Mouse (Mus musculus): ENCODE measurements around the gene Ogfr. TPM values are rescaled to one million over a fixed set of nuclear protein-coding genes. Genes with fewer than 3 reads are reported as not detected.
A peak's percentile ranks its signal among the peaks of the same experiment; 100 is the strongest.

The Ogfr gene
- 45.2 and 48.1 TPM in 2 replicates for polyA plus RNA-seq (2015; fragmentation: Nextera tagmentation; extraction: Ambion mirVana)

DNA sequence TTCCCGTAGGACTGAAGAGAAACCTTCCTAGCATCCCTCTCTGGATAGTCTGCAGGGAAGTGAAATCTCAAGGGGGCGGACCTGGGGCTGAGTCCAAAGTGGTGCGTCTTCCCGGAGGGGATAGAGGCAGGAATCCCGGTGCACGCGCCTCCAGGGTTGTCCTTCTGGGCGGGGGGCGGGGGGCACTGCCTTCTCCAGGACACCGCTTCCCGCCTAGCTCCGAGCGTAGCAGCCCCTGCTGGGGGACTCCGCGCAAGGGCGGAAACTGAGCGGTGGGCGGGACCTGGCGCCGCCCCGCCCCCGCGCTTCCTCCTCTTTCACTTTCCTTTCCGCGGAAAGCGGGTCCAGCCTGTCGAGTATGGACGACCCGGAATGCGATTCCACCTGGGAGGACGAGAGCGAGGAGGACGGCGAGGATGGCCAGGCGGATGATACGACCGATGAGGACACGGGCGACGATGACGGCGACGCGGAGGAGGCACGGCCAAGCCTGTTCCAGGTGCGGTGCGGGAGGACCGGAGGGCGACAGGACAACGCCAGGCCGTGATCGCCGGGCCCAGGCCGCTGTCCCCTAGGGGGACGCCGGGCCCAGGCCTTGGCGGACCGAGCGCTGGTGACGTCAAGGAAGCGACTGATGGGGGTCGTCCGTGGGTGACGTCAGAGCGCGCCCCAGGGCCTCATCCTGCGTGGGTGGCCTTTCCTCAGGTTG, at the start of gene Ogfr:
Gene Ogfr (plus strand): TSS at position 123 of the 709 bp plus-strand sequence.
- Histone ChIP-seq H3K27ac (peak within 1 kb of the TSS; percentile 90), H3K36me3 (peaks cover 44% of the 10 kb centered on the region), H3K4me3 (replicated peaks) (peak within 1 kb of the TSS; percentile 86), H3K4me2 (peak within 1 kb of the TSS; percentile 75), H3K27me3 (replicated peaks) (no peaks in the 10 kb centered on the region), H3K4me1 (peaks cover 7% of the 10 kb centered on the region; the same call in 1 of the 2 replicates), H3K9me3 (no peaks in the 10 kb centered on the region), H3K9ac (peak within 1 kb of the TSS; percentile 59)
- under 1% methylated on average over 57 of the region's 67 CpGs for WGBS
- ATAC-seq (ENCODE audit: insufficient read depth, low FRiP score, low read depth), result peak; percentile 85

DNA sequence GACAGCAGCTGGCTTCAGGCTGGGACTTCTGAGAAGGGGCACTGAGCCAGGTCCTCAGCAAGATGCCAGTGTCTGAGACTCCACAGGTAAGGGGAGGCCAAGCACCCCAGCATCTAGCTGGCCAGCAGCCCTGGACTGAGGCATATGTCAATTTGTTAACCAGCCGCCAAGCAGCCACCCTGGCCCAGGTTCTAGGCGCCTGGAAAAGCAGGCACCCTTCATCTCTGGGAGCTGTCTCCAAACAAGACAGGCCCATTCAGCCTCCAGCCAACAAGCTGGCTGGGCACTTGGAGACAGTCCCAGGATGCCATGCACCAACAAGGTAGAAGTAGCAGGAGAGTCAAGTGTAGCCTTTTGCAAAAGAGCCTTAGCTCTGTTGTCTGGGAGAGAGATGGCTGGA, 45.4 kb upstream of the Ogfr start:
- WGBS, result 89% methylated on average over 2 of the region's 2 CpGs
- H3K9ac ChIP-seq, result no peak overlapping the region
- ATAC-seq (ENCODE audit: insufficient read depth, low FRiP score, low read depth), result no peak
- no peaks in the 10 kb centered on the region for H3K36me3 ChIP-seq
- H3K27me3 ChIP-seq (replicated peaks), result no peaks in the 10 kb centered on the region
- H3K9me3 ChIP-seq, result no peaks in the 10 kb centered on the region
- no peak overlapping the region for H3K4me2 ChIP-seq
- no peak overlapping the region for H3K27ac ChIP-seq
- H3K4me3 ChIP-seq (replicated peaks), result no peak overlapping the region
- peaks cover 9% of the 10 kb centered on the region for H3K4me1 ChIP-seq

DNA sequence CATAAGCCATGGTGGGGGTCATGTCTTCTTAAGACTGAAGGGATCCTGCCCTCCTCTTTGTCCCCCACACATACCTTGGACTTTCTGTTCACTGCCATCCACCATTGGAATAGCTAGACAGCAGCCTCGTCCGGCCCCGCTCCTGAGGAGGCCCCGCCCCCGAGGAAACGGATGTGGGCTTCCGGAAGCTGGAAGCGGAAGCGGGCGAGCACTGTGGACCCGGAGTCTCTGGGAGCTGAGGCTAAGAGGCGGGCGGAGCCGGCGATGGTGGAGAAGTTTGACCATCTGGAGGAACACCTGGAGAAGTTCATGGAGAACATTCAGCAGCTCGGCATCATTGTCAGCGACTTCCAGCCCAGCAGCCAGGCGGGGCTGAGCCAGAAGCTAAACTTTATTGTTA, 44.0 kb upstream of the Ogfr start:
- no peak for ATAC-seq (ENCODE audit: insufficient read depth, low FRiP score, low read depth)
- Histone ChIP-seq H3K36me3 (no peaks in the 10 kb centered on the region), H3K9me3 (no peaks in the 10 kb centered on the region), H3K4me1 (peaks cover 9% of the 10 kb centered on the region), H3K27ac (no peak overlapping the region), H3K27me3 (replicated peaks) (no peaks in the 10 kb centered on the region), H3K4me3 (replicated peaks) (no peak overlapping the region), H3K4me2 (no peak overlapping the region), H3K9ac (no peak overlapping the region)
- 78% methylated on average over 18 of the region's 18 CpGs for WGBS

DNA sequence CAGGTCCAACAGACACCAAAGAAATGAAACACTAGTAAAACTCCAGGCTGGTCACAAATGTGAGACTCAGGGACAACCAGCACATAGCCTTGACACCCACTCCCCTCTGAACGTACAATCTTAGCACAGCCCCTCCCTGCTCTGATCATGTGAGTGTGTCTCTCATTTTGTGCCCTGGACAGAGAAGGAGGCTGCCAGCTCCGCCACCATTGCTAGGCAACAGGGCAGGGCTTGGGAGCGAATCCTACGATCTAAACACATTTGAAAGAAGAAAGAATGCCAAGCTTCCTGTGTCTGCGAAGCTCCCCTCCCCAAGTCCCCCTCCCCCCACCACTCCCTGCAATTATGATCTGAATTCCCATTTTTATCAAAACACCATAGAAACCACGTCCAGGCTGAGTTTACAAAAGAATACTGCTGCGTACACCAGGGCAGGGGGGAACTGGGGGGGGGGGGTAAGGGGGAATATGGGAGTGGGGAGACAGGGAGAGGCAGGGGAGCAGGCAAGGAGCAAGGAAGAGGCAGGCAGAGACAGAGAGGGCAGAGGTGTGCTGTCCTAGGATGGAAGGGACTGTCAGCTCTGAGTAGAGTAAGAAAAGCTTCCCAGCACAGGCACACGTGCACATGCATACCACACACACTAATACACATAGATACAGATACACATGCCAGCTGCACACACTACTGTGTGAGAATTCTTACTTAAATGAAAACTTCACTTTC, 41.5 kb upstream of the Ogfr start:
- 0 out of 2 replicates have a peak, but pooled peaks have one; percentile 39 for ATAC-seq (ENCODE audit: insufficient read depth, low FRiP score, low read depth)
- no peaks in the 10 kb centered on the region for H3K9me3 ChIP-seq
- no peak overlapping the region for H3K9ac ChIP-seq
- H3K4me3 ChIP-seq (replicated peaks), result no peak overlapping the region
- no peaks in the 10 kb centered on the region for H3K36me3 ChIP-seq
- H3K27ac ChIP-seq, result no peak overlapping the region
- no peaks in the 10 kb centered on the region for H3K27me3 ChIP-seq (replicated peaks)
- peaks cover 9% of the 10 kb centered on the region for H3K4me1 ChIP-seq
- no peak overlapping the region for H3K4me2 ChIP-seq
- WGBS, result 11% methylated on average over 8 of the region's 8 CpGs

DNA sequence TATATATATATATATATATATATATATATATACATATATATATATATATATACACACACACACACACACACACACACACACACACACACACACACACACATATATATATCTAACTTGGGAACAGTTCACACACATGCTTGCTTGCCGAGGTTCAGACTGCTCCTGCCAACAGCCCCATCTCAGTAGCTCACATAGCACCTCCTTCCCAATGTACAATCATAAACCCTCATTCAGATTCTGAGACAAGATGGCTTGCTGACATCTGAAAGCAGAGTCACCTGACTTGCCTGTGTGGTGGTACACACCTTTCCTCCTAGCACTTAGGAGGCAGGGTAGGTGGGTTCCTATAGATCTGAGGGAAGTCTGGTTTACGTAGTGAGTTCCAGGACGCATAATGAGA, 36.7 kb upstream of the Ogfr start:
- H3K4me2 ChIP-seq, result no peak overlapping the region
- no peaks in the 10 kb centered on the region for H3K9me3 ChIP-seq
- no peak overlapping the region for H3K4me3 ChIP-seq (replicated peaks)
- WGBS, result 79% methylated on average over 3 of the region's 3 CpGs
- ATAC-seq (ENCODE audit: insufficient read depth, low FRiP score, low read depth), result no peak
- H3K4me1 ChIP-seq, result peaks cover 6% of the 10 kb centered on the region
- no peaks in the 10 kb centered on the region for H3K36me3 ChIP-seq
- H3K27me3 ChIP-seq (replicated peaks), result no peaks in the 10 kb centered on the region
- no peak overlapping the region for H3K9ac ChIP-seq
- no peak overlapping the region for H3K27ac ChIP-seq

DNA sequence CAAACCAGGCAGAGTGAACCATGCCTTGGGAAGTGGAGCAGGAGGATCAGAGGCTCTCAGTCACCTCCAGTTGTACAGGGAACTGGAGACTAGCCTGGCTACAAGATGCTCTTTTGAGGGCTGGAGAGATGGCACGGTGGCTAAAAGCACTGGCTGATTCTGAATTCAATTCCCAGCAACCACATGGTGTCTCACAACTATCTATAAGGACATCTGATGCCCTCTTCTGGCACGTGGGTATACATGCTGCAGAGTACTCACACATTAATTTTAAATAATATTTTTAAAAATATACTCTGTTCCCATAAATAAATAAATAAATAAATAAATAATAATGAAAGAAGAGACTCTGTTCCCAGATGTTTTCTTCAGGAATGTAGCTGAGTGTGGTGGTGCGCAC, 33.8 kb upstream of the Ogfr start:
- no peak for ATAC-seq (ENCODE audit: insufficient read depth, low FRiP score, low read depth)

DNA sequence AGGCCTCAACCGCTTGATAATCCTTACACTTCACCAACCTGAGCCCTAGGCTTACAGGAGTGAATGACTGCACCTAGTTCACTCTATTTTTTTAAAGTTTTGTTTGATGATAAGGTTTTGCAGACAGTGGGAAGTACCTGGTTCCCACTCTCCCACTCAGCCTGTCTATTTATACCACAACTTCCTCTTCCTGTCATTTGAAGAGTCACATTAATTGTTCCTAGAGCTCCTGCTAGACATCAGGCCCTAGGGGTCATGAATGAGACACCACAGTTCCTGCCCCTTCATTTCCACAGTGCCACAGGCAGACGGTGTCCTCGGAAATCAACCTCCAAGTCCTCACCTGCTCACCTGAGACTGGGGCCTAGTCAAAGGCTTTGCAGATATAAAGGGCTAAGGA, 32.6 kb upstream of the Ogfr start:
- Histone ChIP-seq H3K9me3 (no peaks in the 10 kb centered on the region), H3K4me1 (no peaks in the 10 kb centered on the region), H3K4me3 (replicated peaks) (no peak overlapping the region), H3K27me3 (replicated peaks) (no peaks in the 10 kb centered on the region), H3K36me3 (no peaks in the 10 kb centered on the region), H3K9ac (no peak overlapping the region), H3K4me2 (no peak overlapping the region), H3K27ac (no peak overlapping the region)
- no peak for ATAC-seq (ENCODE audit: insufficient read depth, low FRiP score, low read depth)
- 71% methylated on average over 3 of the region's 3 CpGs for WGBS

More for the DNA sequence above, 33.8 kb upstream of the Ogfr start:
- H3K4me2 ChIP-seq, result no peak overlapping the region
- no peaks in the 10 kb centered on the region for H3K27me3 ChIP-seq (replicated peaks)
- H3K4me1 ChIP-seq, result no peaks in the 10 kb centered on the region
- H3K27ac ChIP-seq, result no peak overlapping the region
- 51% methylated on average over 3 of the region's 3 CpGs for WGBS
- no peak overlapping the region for H3K9ac ChIP-seq
- H3K4me3 ChIP-seq (replicated peaks), result no peak overlapping the region
- no peaks in the 10 kb centered on the region for H3K36me3 ChIP-seq
- no peaks in the 10 kb centered on the region for H3K9me3 ChIP-seq

DNA sequence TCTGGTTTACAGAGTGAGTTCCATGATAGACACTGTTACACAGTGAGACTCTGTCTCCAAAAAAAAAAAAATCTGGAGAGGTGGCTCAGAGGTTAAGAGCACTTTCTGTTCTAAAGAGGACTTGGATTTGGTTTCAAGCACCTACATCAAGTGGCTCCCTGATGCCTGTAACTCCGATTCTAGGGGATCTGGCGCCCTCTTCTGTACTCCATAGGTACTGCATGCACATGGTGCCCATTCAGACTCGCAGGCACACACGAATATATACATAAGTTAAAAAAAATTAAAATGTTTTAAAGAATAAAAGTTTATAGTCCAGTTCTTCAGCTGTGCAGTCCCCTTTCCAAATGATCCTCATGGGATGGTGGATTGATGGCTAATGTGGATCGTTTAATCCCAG, 28.8 kb upstream of the Ogfr start:
- Histone ChIP-seq H3K36me3 (no peaks in the 10 kb centered on the region), H3K27me3 (replicated peaks) (0 out of 2 replicates have a peak, but pooled peaks cover 2% of the 10 kb centered on the region), H3K27ac (no peak overlapping the region), H3K4me2 (no peak overlapping the region), H3K4me1 (no peaks in the 10 kb centered on the region), H3K9me3 (no peaks in the 10 kb centered on the region), H3K4me3 (replicated peaks) (no peak overlapping the region), H3K9ac (no peak overlapping the region)
- no peak for ATAC-seq (ENCODE audit: insufficient read depth, low FRiP score, low read depth)
- whole genome bisulfite sequencing, result 56% methylated on average over 5 of the region's 5 CpGs

DNA sequence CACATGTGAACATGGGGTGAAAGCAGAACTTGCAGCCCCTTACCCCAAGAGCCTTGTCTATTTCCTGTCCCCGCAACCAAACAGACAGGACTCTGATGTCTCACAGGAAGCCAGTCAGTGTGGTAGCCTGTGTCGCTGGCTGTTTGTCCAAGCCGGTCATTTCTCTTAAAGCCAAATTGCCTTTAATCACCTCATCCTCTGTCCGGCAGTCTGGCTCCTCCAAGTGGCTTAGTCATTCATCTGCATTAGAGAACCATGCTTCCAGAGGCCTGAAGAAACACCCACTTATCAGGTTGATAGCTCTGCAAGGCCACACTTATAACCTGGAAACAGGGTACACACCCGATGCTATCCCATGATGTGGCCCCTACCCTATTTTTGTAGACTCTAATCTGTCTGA, 26.9 kb upstream of the Ogfr start:
- H3K27ac ChIP-seq, result no peak overlapping the region
- H3K4me3 ChIP-seq (replicated peaks), result no peak overlapping the region
- H3K9ac ChIP-seq, result no peak overlapping the region
- H3K9me3 ChIP-seq, result no peaks in the 10 kb centered on the region
- 52% methylated on average over 5 of the region's 5 CpGs for WGBS
- H3K4me2 ChIP-seq, result no peak overlapping the region
- 0 out of 2 replicates have a peak, but pooled peaks cover 2% of the 10 kb centered on the region for H3K27me3 ChIP-seq (replicated peaks)
- H3K36me3 ChIP-seq, result no peaks in the 10 kb centered on the region
- no peaks in the 10 kb centered on the region for H3K4me1 ChIP-seq
- no peak for ATAC-seq (ENCODE audit: insufficient read depth, low FRiP score, low read depth)

DNA sequence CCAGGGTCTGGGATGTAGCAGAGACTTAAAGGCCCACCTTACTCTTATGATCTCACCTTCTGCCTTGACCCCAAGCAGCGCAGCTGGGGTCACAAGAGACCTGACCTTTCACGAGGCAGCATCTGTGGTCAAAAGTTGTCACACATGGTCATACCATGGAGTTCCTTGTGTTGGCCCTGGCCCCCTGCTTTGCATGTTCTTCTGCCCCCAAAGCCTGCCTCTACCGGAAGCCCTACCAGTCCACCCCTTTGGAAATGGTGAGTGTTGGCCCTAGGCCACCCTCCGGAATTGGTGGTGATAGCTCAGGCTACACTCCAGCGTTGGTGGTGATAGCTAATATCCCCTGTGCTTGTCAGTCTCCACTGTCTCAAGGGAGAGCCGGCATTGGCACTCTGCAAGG, 25.7 kb upstream of the Ogfr start:
- no peaks in the 10 kb centered on the region for H3K9me3 ChIP-seq
- H3K4me3 ChIP-seq (replicated peaks), result no peak overlapping the region
- WGBS, result 64% methylated on average over 6 of the region's 6 CpGs
- H3K9ac ChIP-seq, result no peak overlapping the region
- H3K27ac ChIP-seq, result no peak overlapping the region
- H3K4me2 ChIP-seq, result no peak overlapping the region
- H3K36me3 ChIP-seq, result no peaks in the 10 kb centered on the region
- no peaks in the 10 kb centered on the region for H3K4me1 ChIP-seq
- ATAC-seq (ENCODE audit: insufficient read depth, low FRiP score, low read depth), result no peak
- 0 out of 2 replicates have a peak, but pooled peaks cover 2% of the 10 kb centered on the region for H3K27me3 ChIP-seq (replicated peaks)

DNA sequence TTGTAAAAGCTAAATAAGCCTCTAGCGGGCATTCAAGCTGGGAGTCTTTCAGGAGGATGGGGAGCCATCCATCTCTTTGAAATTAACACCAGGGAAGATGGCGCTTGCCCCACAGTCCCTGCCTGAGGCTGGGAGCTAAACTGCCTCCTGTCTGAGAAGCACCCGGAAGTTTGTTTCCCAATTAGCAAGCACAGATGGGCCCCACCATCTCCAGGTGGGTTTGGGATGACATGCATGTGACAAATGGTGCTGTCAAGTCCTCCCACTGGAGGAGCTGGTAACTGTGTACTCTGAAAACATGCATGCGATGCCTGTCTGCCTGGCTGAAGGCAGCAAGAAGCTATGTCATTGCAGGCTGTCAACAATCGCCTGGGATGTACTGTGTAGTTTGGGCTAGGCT, 25.2 kb upstream of the Ogfr start:
- H3K27me3 ChIP-seq (replicated peaks), result 0 out of 2 replicates have a peak, but pooled peaks cover 2% of the 10 kb centered on the region
- no peak overlapping the region for H3K4me3 ChIP-seq (replicated peaks)
- no peaks in the 10 kb centered on the region for H3K9me3 ChIP-seq
- H3K9ac ChIP-seq, result no peak overlapping the region
- H3K36me3 ChIP-seq, result no peaks in the 10 kb centered on the region
- no peak for ATAC-seq (ENCODE audit: insufficient read depth, low FRiP score, low read depth)
- 22% methylated on average over 5 of the region's 5 CpGs for WGBS
- no peak overlapping the region for H3K4me2 ChIP-seq
- H3K27ac ChIP-seq, result no peak overlapping the region
- H3K4me1 ChIP-seq, result peaks cover 3% of the 10 kb centered on the region; the same call in 1 of the 2 replicates

DNA sequence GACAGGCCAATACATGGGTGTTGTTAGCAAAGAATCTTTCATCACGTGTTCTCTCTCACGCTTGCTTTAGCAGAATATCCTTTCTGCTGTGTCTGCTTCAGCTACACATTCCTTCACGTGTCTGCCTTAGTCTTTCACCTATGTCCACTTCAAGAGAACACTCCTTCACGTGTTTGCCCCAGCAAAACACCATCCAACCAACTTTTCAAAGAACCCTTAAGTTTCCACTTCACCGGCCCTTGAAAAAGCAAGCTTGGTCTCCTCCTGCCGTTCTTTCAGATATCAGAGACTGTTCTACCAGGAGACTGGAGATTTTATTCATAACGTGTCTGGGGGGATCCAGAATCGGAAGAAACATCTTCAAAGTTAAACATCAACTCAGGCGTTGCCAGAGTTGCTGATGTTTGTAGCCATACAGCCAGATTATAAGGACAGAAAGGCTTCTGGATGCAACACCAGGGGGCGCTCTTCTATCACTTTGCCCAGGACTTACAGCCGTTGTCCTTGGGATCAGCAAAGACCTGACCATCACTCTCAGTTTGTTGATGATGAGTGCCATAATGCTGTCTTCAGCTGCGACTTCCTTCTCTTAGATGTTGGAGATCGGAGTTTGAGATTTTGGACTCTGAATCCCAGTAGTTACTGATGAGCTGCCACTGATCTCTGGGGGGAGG, 22.7 kb upstream of the Ogfr start:
- Histone ChIP-seq H3K9me3 (no peaks in the 10 kb centered on the region), H3K27ac (no peak overlapping the region), H3K9ac (no peak overlapping the region), H3K36me3 (no peaks in the 10 kb centered on the region), H3K27me3 (replicated peaks) (peaks cover 7% of the 10 kb centered on the region; the same call in 1 of the 2 replicates), H3K4me1 (peaks cover 8% of the 10 kb centered on the region; the same call in 1 of the 2 replicates), H3K4me3 (replicated peaks) (no peak overlapping the region), H3K4me2 (no peak overlapping the region)
- ATAC-seq (ENCODE audit: insufficient read depth, low FRiP score, low read depth), result no peak
- 39% methylated on average over 13 of the region's 13 CpGs for WGBS
